Mouse (Mus musculus) limb, embryonic 15.5 days (tissue): ENCODE data around the gene Sirt3. TPM values are rescaled to one million over a fixed set of nuclear protein-coding genes. Genes with fewer than 3 reads are reported as not detected.

Experiments
- ATAC-seq: fragments of 200-750 bp; cut with Nextera tagmentation; 2 replicates; pipeline ENCODE4 v1.8.0; 2017; ENCODE audit warnings: low read depth, moderate TSS enrichment; ENCODE audit not compliant: insufficient number of reproducible peaks, low FRiP score, low TSS enrichment
- H3K27ac ChIP-seq: fragments of 300-500 bp; sonication (generic); 2 replicates; pipeline ENCODE4 v1.5.1; 2015; ENCODE audit warnings: moderate library complexity, mild to moderate bottlenecking, inconsistent platforms
- H3K27me3 ChIP-seq: fragments of 300-500 bp; sonication (generic); 2 replicates; pipeline ENCODE4 v1.6.1; 2015; ENCODE audit warnings: inconsistent platforms
- H3K36me3 ChIP-seq: fragments of 300-500 bp; sonication (generic); 2 replicates; pipeline ENCODE4 v1.6.1; 2015; ENCODE audit warnings: inconsistent platforms
- H3K4me1 ChIP-seq: fragments of 300-500 bp; sonication (generic); 2 replicates; pipeline ENCODE4 v1.6.1; 2015; ENCODE audit warnings: inconsistent platforms
- H3K4me2 ChIP-seq: fragments of 300-500 bp; sonication (generic); 2 replicates; pipeline ENCODE4 v1.6.1; 2015; ENCODE audit warnings: mild to moderate bottlenecking, inconsistent platforms
- H3K4me3 ChIP-seq: fragments of 300-500 bp; sonication (generic); 2 replicates; pipeline ENCODE4 v1.5.1; 2015; ENCODE audit warnings: mild to moderate bottlenecking, inconsistent platforms
- H3K9ac ChIP-seq: fragments of 300-500 bp; sonication (generic); 2 replicates; pipeline ENCODE4 v1.6.1; 2015; ENCODE audit warnings: inconsistent platforms
- H3K9me3 ChIP-seq: fragments of 300-500 bp; sonication (generic); 2 replicates; pipeline ENCODE4 v1.6.1; 2016; ENCODE audit warnings: inconsistent platforms
- WGBS: fragments of 180-500 bp; shearing (Covaris S2); methylation state at CpG from one replicate; pipeline ENCODE4 v1.1.7; 2015; 5-methylcytosine and 5-hydroxymethylcytosine counted together
- polyA plus RNA-seq: library from polyadenylated mRNA; unstranded; fragments of >200 nt; fragmentation: Nextera tagmentation; extraction: Ambion mirVana; gene quantifications from 2 replicates; pipeline ENCODE4 v1.2.1, GENCODE M21; 2015

Sirt3 gene
- polyA plus RNA-seq, 1 experiment from 2014 or later, result 22.7 TPM

- ATAC-seq, result no peak
- peaks cover 8% of the 10 kb centered on the region; the same call in 1 of the 2 replicates for H3K4me1 ChIP-seq
- WGBS, result 86% methylated on average over 4 of the region's 4 CpGs
Observed at GRCm38 (mm10) chr7:140822731-140823130, 59.4 kb downstream of the Sirt3 start.

DNA sequence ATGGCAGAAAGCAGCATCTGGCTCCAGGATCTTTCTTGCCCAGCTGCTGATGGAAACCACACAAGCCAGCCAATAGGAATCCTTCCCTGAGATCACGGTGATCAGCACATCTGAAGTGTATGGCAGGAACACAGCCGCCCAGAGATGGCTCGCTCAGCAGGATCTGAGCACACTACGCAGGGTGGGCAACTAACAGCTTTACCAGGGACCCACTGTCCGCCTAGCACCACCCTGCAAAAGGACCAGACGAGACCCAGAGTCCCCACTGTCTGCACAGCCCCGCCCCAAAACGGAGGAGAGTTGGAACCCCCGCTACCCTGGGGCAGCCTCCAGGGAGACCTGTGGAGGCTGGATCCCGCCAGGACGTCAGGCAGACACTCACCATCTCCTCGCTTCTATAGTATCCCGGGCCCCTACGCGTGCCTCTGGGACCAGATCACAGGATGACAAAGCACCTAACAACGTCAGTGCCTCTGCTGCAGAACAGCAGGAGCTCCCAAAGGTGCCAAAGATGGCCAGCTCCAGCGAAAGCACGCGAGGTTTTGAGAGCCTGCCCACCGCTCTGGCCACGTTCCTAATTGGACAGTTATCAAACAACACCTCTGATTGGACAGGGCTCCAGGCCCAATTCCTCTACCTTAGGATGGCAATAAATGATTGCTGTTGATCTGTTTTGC lies 60.3 kb downstream of the Sirt3 start, which contains the start of gene Zfp941:
Gene Zfp941, minus strand, starts transcription at position 526 of the 677 bp plus-strand sequence.
- H3K4me3 ChIP-seq, result peak within 1 kb of the TSS; percentile 44
- H3K9ac ChIP-seq, result peak within 1 kb of the TSS; percentile 35; the same call in 1 of the 2 replicates
- under 1% methylated on average over 21 of the region's 21 CpGs for WGBS
- H3K9me3 ChIP-seq, result no peaks in the 10 kb centered on the region
- 0 out of 2 replicates have a peak, but pooled peaks have one; percentile 44 for ATAC-seq
- peak within 1 kb of the TSS; percentile 72 for H3K4me2 ChIP-seq
- H3K27me3 ChIP-seq, result no peaks in the 10 kb centered on the region
- H3K27ac ChIP-seq, result no peak within 1 kb of the TSS
- H3K36me3 ChIP-seq, result no peaks in the 10 kb centered on the region
- peaks cover 8% of the 10 kb centered on the region; the same call in 1 of the 2 replicates for H3K4me1 ChIP-seq

More at GRCm38 (mm10) chr7:140822731-140823130, 59.4 kb downstream of the Sirt3 start:
- Histone ChIP-seq H3K36me3 (no peaks in the 10 kb centered on the region), H3K9me3 (no peaks in the 10 kb centered on the region), H3K27me3 (no peaks in the 10 kb centered on the region), H3K4me2 (no peak overlapping the region), H3K9ac (no peak overlapping the region), H3K27ac (no peak overlapping the region), H3K4me3 (no peak overlapping the region)

DNA sequence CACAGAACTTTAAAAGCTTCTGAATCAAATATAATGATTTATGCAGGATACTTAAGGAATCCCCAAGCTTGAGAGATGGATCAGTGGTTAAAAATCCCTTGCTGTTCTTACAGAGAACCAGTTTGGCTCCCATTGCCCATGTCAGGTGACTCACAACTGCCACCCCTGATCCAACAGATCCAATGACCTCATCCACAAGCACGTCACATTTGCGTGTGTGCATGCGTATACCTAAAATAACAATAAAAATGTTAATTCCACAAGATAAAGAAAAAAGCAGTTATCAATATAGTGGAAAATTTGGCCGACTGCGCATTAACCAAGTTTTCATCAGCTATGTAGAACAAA lies 60.8 kb downstream of the Sirt3 start:
- Histone ChIP-seq H3K4me2 (peak overlapping the region; percentile 72), H3K27me3 (no peaks in the 10 kb centered on the region), H3K4me1 (peaks cover 8% of the 10 kb centered on the region; the same call in 1 of the 2 replicates), H3K4me3 (peak overlapping the region; percentile 44), H3K9ac (no peak overlapping the region; the same call in 1 of the 2 replicates), H3K36me3 (no peaks in the 10 kb centered on the region), H3K9me3 (no peaks in the 10 kb centered on the region), H3K27ac (no peak overlapping the region)
- no peak for ATAC-seq
- 45% methylated on average over 5 of the region's 5 CpGs for WGBS

DNA sequence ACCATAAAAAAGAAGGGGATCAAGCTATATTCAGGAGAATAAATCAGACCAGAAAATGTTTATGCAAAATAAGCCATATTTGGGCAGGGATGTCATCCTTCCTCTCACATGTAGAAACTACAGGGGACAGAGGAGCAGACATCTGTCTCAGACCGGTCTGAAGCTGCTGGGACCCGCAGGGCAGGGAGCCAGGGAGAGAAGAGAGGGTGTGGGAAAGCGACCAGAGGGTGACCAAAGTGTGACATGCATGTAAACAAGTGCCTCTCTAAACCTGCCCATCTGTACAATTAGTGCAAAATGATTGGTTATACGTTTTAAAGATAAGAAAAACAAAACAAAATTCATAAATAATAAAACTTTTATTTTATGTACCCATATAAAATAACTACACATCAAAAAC lies 61.9 kb downstream of the Sirt3 start:
- no peak overlapping the region for H3K4me2 ChIP-seq
- H3K36me3 ChIP-seq, result no peaks in the 10 kb centered on the region
- H3K4me1 ChIP-seq, result peaks cover 8% of the 10 kb centered on the region; the same call in 1 of the 2 replicates
- no peaks in the 10 kb centered on the region for H3K9me3 ChIP-seq
- WGBS, result 71% methylated on average over 4 of the region's 4 CpGs
- ATAC-seq, result no peak
- no peak overlapping the region for H3K4me3 ChIP-seq
- H3K27ac ChIP-seq, result no peak overlapping the region
- H3K27me3 ChIP-seq, result no peaks in the 10 kb centered on the region
- no peak overlapping the region for H3K9ac ChIP-seq

Other genes starting within 250 kb of the Sirt3 start
- not detected in 2 replicates for gene Olfr53, start 235.9 kb downstream of the Sirt3 start, polyA plus RNA-seq
- gene Olfr539, start 222.4 kb downstream of the Sirt3 start, polyA plus RNA-seq, result 0.03 TPM in 1 of 2 replicates, not detected in the other
- gene Olfr45, start 200.4 kb downstream of the Sirt3 start, polyA plus RNA-seq, result not detected in 2 replicates
- not detected in 2 replicates for gene Olfr541, start 185.0 kb downstream of the Sirt3 start, polyA plus RNA-seq
- not detected in 2 replicates for gene Cyp2e1, start 118.6 kb downstream of the Sirt3 start, polyA plus RNA-seq
- gene Syce1, start 94.5 kb downstream of the Sirt3 start, polyA plus RNA-seq, result 0.11 and 0.13 TPM in 2 replicates
- 0.67 and 1.00 TPM in 2 replicates for gene Zfp941, start 60.1 kb downstream of the Sirt3 start, polyA plus RNA-seq
- gene Urah, start 47.3 kb downstream of the Sirt3 start, polyA plus RNA-seq, result 38.4 and 59.3 TPM in 2 replicates
- not detected in 2 replicates for gene Scgb1c1, start 36.8 kb downstream of the Sirt3 start, polyA plus RNA-seq
- not detected in 2 replicates for gene Odf3, start 34.5 kb downstream of the Sirt3 start, polyA plus RNA-seq
- not detected in 2 replicates for gene Gm45785, start 26.0 kb downstream of the Sirt3 start, polyA plus RNA-seq
- gene Ric8a, start 25.4 kb downstream of the Sirt3 start, polyA plus RNA-seq, result 85.7 and 90.6 TPM in 2 replicates
- gene Bet1l, start 24.7 kb downstream of the Sirt3 start, polyA plus RNA-seq, result 70.7 and 71.6 TPM in 2 replicates
- 201 and 214 TPM in 2 replicates for gene Psmd13, start 341 bp downstream of the Sirt3 start, polyA plus RNA-seq
- 19.6 and 58.3 TPM in 2 replicates for gene Cox8b, start 18.1 kb upstream of the Sirt3 start, polyA plus RNA-seq
- 0.28 and 0.45 TPM in 2 replicates for gene Nlrp6, start 38.6 kb upstream of the Sirt3 start, polyA plus RNA-seq
- gene Pgghg, start 59.1 kb upstream of the Sirt3 start, polyA plus RNA-seq, result 23.1 and 24.9 TPM in 2 replicates
- gene Ifitm5, start 68.0 kb upstream of the Sirt3 start, polyA plus RNA-seq, result 46.1 and 62.9 TPM in 2 replicates
- 0.47 TPM in 1 of 2 replicates, not detected in the other for gene Gm45717, start 73.6 kb upstream of the Sirt3 start, polyA plus RNA-seq
- 1,488 and 1,547 TPM in 2 replicates for gene Ifitm2, start 73.7 kb upstream of the Sirt3 start, polyA plus RNA-seq
- gene Ifitm1, start 84.9 kb upstream of the Sirt3 start, polyA plus RNA-seq, result 71.7 and 74.6 TPM in 2 replicates
- gene Ifitm3, start 128.5 kb upstream of the Sirt3 start, polyA plus RNA-seq, result 217 and 218 TPM in 2 replicates
- 1.0 and 1.3 TPM in 2 replicates for gene Ifitm6, start 135.6 kb upstream of the Sirt3 start, polyA plus RNA-seq
- not detected in 2 replicates for gene Gm17387, start 146.8 kb upstream of the Sirt3 start, polyA plus RNA-seq
- 9.9 and 12.1 TPM in 2 replicates for gene B4galnt4, start 178.8 kb upstream of the Sirt3 start, polyA plus RNA-seq
- gene Pkp3, start 195.9 kb upstream of the Sirt3 start, polyA plus RNA-seq, result 150 and 151 TPM in 2 replicates
- 3.3 and 3.8 TPM in 2 replicates for gene Sigirr, start 218.3 kb upstream of the Sirt3 start, polyA plus RNA-seq
- 23.4 and 24.1 TPM in 2 replicates for gene Ano9, start 235.5 kb upstream of the Sirt3 start, polyA plus RNA-seq
- 69.4 and 70.0 TPM in 2 replicates for gene Ptdss2, start 240.1 kb upstream of the Sirt3 start, polyA plus RNA-seq